Mouse (Mus musculus) limb, embryonic 11.5 days (tissue): ENCODE measurements at regions not wholly inside any gene's neighbourhood (a gene's known extent, or its start where the extent isn't known, plus 50 kb on each side); places are given as distances from the start of the nearest gene placed in this dataset.

ENCODE experiments used
- ATAC-seq: fragments of 200-750 bp; cut with Nextera tagmentation; 2 replicates; pipeline ENCODE4 v1.8.0; 2017; ENCODE audit warnings: low read depth; ENCODE audit not compliant: insufficient number of reproducible peaks, low FRiP score, low TSS enrichment
- DNase-seq: peaks from one replicate; pipeline ENCODE4 v3.0.0-alpha.2; 2015; ENCODE audit warnings: low spot score
- H3K27ac ChIP-seq: fragments of 300-500 bp; sonication (generic); replicated peaks from 2 replicates; pipeline ENCODE4 v1.5.1; 2014; ENCODE audit warnings: low read depth, mild to moderate bottlenecking, low read length
- H3K27me3 ChIP-seq: fragments of 300-500 bp; sonication (generic); 2 replicates; pipeline ENCODE4 v1.6.1; 2014; ENCODE audit warnings: mild to moderate bottlenecking, low read length, mixed read lengths; ENCODE audit not compliant: control insufficient read depth, insufficient read depth
- H3K36me3 ChIP-seq: fragments of 300-500 bp; sonication (generic); 2 replicates; pipeline ENCODE4 v1.6.1; 2014; ENCODE audit warnings: mild to moderate bottlenecking, low read length, moderate library complexity, mixed read lengths; ENCODE audit not compliant: control insufficient read depth, insufficient read depth
- H3K4me1 ChIP-seq: fragments of 300-500 bp; sonication (generic); 2 replicates; pipeline ENCODE4 v1.6.1; 2014; ENCODE audit warnings: low read length, mixed read lengths; ENCODE audit not compliant: control insufficient read depth, insufficient read depth
- H3K4me2 ChIP-seq: fragments of 300-500 bp; sonication (generic); 2 replicates; pipeline ENCODE4 v1.6.1; 2014; ENCODE audit warnings: low read depth, mild to moderate bottlenecking, moderate library complexity; ENCODE audit not compliant: severe bottlenecking
- H3K4me3 ChIP-seq: fragments of 300-500 bp; sonication (generic); 2 replicates; pipeline ENCODE4 v1.5.1; 2014; ENCODE audit warnings: low read depth, low read length
- H3K9ac ChIP-seq: fragments of 300-500 bp; sonication (generic); 2 replicates; pipeline ENCODE4 v1.6.1; 2014; ENCODE audit warnings: mild to moderate bottlenecking, low read length
- H3K9me3 ChIP-seq: fragments of 300-500 bp; sonication (generic); 2 replicates; pipeline ENCODE4 v1.6.1; 2016; ENCODE audit warnings: low read length; ENCODE audit not compliant: control insufficient read depth
- WGBS: fragments of 180-500 bp; shearing (Covaris S2); extraction: QIAGEN DNeasy Blood & Tissue Kit; methylation state at CpG from one replicate; pipeline ENCODE4 v1.1.7; 2014; 5-methylcytosine and 5-hydroxymethylcytosine counted together

DNA sequence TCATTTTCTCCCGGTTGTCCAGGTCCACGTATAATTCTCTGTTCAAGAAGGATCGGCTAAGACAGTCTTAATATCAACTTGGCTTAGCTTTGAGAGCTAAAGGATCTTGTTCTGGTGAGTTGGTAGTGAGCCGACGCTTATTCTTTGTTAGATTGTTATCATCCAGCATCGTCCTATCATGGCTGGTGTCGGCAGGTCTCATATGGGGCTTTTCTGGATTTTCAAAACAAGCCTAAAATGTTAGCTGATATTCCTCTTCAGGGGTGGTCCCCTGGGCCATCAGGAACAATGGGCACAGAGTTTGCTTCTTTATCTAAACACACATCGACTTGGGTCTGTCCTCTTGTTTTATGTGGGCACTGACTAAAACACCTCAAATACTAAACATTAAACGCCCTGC, 124.6 kb upstream of the Zfhx3 start:
- no peak for ATAC-seq

GRCm38 (mm10) chr8:107820174-107820760, 122.2 kb upstream of the Zfhx3 start:
- Histone ChIP-seq H3K4me3 (no peak overlapping the region), H3K36me3 (no peaks in the 10 kb centered on the region), H3K27ac (no peak overlapping the region), H3K27me3 (no peaks in the 10 kb centered on the region), H3K9me3 (no peaks in the 10 kb centered on the region), H3K4me2 (no peak overlapping the region), H3K4me1 (peaks cover 30% of the 10 kb centered on the region), H3K9ac (no peak overlapping the region)
- ATAC-seq (no peak), DNase-seq (no peak)
- WGBS: 3% methylated on average over 8 of the region's 8 CpGs

More for the DNA sequence above, 124.6 kb upstream of the Zfhx3 start:
- H3K36me3 ChIP-seq: no peaks in the 10 kb centered on the region
- no peak overlapping the region for H3K4me2 ChIP-seq
- no peaks in the 10 kb centered on the region for H3K9me3 ChIP-seq
- peaks cover 21% of the 10 kb centered on the region for H3K4me1 ChIP-seq
- DNase-seq: no peak
- no peak overlapping the region for H3K9ac ChIP-seq
- WGBS: 88% methylated on average over 9 of the region's 9 CpGs
- no peak overlapping the region for H3K4me3 ChIP-seq
- no peak overlapping the region for H3K27ac ChIP-seq
- H3K27me3 ChIP-seq: no peaks in the 10 kb centered on the region

GRCm38 (mm10) chr8:107821522-107821921, 120.9 kb upstream of the Zfhx3 start:
- H3K9me3 ChIP-seq: no peaks in the 10 kb centered on the region
- no peaks in the 10 kb centered on the region for H3K36me3 ChIP-seq
- no peak overlapping the region for H3K9ac ChIP-seq
- DNase-seq (no peak), ATAC-seq (peak; percentile 60; the same call in 1 of the 2 replicates)
- peaks cover 30% of the 10 kb centered on the region for H3K4me1 ChIP-seq
- H3K4me3 ChIP-seq: no peak overlapping the region
- peak overlapping the region; percentile 38; the same call in 1 of the 2 replicates for H3K27ac ChIP-seq
- no peaks in the 10 kb centered on the region for H3K27me3 ChIP-seq
- no peak overlapping the region for H3K4me2 ChIP-seq
- WGBS: 32% methylated on average over 6 of the region's 6 CpGs

GRCm38 (mm10) chr8:107824096-107824495, 118.3 kb upstream of the Zfhx3 start:
- no peaks in the 10 kb centered on the region; the same call in 1 of the 2 replicates for H3K9me3 ChIP-seq
- H3K27ac ChIP-seq: no peak overlapping the region
- WGBS: 17% methylated on average over 7 of the region's 7 CpGs
- peak overlapping the region; percentile 50 for H3K4me2 ChIP-seq
- peaks cover 30% of the 10 kb centered on the region for H3K4me1 ChIP-seq
- H3K36me3 ChIP-seq: no peaks in the 10 kb centered on the region
- ATAC-seq (no peak), DNase-seq (no peak)
- H3K27me3 ChIP-seq: no peaks in the 10 kb centered on the region
- no peak overlapping the region for H3K9ac ChIP-seq
- no peak overlapping the region for H3K4me3 ChIP-seq

DNA sequence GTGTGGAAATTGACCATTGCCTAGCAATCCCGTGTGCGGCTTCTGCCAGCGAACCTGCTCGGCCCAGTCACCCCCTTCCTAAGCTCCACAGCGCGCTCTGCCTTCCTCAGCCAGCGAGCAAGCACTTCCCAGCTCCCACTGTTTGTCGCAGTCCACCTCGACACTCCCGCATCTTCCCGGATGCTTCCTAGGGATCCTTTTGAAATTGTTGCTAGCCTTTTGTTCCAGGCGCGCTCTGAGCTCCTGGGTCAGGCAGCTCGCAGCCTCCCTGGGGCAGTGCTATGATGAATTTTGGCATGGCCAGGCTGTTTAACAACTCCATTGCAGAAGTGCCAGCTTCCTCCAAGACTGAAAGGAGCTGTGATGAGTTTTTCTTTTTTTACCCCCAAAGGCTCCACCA, 117.8 kb upstream of the Zfhx3 start:
- no peak for ATAC-seq
- peak overlapping the region; percentile 55 for H3K9ac ChIP-seq
- whole genome bisulfite sequencing: 2% methylated on average over 14 of the region's 14 CpGs
- H3K9me3 ChIP-seq: no peaks in the 10 kb centered on the region; the same call in 1 of the 2 replicates
- H3K4me3 ChIP-seq: no peak overlapping the region
- H3K27ac ChIP-seq: peak overlapping the region; percentile 75
- H3K4me2 ChIP-seq: peak overlapping the region; percentile 50
- no peaks in the 10 kb centered on the region for H3K27me3 ChIP-seq
- peaks cover 27% of the 10 kb centered on the region for H3K4me1 ChIP-seq
- peak; percentile 56 for DNase-seq
- H3K36me3 ChIP-seq: no peaks in the 10 kb centered on the region

DNA sequence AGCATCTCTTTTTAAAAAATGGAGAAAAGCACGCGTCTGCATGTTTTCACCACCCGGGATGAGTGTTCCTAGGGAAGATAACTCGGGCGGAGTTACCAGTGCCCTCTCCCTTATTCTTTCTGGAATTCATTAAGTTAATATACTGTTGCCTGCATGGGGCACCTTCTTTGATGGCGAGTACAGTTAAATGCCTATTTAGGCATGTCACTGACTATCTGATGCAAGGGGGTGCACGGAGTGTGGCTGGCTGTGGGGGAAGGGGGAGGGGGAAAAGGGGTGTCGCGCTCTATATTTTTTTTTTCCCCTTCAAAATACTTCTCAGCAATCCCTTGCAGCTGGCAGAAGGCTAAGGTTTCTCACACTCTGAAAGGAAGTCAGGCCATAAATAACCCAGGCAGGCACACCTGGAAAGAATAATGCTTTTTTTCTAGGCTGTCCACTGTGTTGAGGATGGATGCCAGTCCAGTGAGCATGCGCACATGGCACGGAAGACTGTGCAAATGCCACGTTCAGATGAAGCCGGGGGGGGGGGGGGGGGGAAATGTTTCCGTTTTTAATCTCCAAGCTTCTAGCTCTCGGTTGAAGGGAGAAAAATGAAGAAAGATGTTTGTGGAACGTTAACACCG, 114.8 kb upstream of the Zfhx3 start:
- Histone ChIP-seq H3K9me3 (no peaks in the 10 kb centered on the region; the same call in 1 of the 2 replicates), H3K36me3 (no peaks in the 10 kb centered on the region), H3K27ac (peak overlapping the region; percentile 79), H3K4me1 (peaks cover 12% of the 10 kb centered on the region; the same call in 1 of the 2 replicates), H3K4me2 (no peak overlapping the region), H3K27me3 (no peaks in the 10 kb centered on the region), H3K4me3 (no peak overlapping the region), H3K9ac (no peak overlapping the region)
- ATAC-seq (peak; percentile 84), DNase-seq (peak; percentile 86)
- 12% methylated on average over 17 of the region's 17 CpGs for WGBS

DNA sequence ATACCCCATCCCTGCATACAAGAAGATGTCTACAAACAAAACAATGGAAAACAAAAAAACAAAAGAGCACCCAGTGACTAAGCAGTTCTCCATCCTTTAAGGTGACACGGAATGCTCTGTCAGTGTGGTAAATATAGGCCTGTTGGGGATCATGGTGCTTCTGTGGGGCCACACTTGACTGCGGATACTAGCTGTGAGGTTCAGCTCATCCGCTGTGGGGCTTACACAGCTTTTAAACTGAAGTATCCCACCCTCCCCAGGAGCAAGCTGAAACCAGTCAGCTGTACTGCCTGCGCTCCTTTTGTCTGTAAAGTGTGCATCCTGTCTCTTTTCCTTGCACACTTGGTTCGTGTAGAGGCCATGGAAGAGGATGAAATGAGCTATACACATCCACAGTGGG, 113.9 kb upstream of the Zfhx3 start:
- Histone ChIP-seq H3K36me3 (no peaks in the 10 kb centered on the region), H3K9ac (no peak overlapping the region), H3K4me2 (no peak overlapping the region), H3K27ac (peak overlapping the region; percentile 79), H3K9me3 (no peaks in the 10 kb centered on the region; the same call in 1 of the 2 replicates), H3K27me3 (no peaks in the 10 kb centered on the region), H3K4me1 (peaks cover 12% of the 10 kb centered on the region; the same call in 1 of the 2 replicates), H3K4me3 (no peak overlapping the region)
- ATAC-seq (no peak), DNase-seq (no peak)
- WGBS: 91% methylated on average over 5 of the region's 5 CpGs

DNA sequence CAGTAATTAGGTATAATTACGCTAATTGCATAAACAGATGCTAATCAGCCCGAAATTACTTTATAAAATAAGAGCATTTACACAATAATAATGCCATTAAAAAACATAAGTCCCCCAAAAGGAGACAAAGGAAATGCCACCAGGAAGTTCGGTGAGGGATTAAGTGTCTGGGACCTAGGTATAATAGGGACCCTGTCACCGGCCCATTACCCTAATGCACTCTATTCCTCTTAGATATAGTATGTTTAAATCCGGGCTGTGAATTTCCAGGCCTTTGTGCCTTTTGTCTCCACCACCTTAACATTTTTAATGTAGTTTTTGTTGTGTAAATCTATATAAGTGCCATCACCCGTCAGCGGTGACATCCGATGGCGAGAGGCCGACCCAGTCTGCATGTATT, 109.0 kb upstream of the Zfhx3 start:
- WGBS: 85% methylated on average over 10 of the region's 10 CpGs
- no peaks in the 10 kb centered on the region for H3K4me1 ChIP-seq
- no peak overlapping the region for H3K4me2 ChIP-seq
- no peak overlapping the region for H3K4me3 ChIP-seq
- no peaks in the 10 kb centered on the region for H3K36me3 ChIP-seq
- no peak for DNase-seq
- H3K9me3 ChIP-seq: no peaks in the 10 kb centered on the region; the same call in 1 of the 2 replicates
- H3K27me3 ChIP-seq: no peaks in the 10 kb centered on the region
- H3K27ac ChIP-seq: no peak overlapping the region
- ATAC-seq: no peak
- H3K9ac ChIP-seq: no peak overlapping the region
